Mouse (Mus musculus) CD4-positive, CD25-positive, alpha-beta regulatory T cell, adult 2 months (primary cell): ENCODE measurements at regions not wholly inside any gene's neighbourhood (a gene's known extent, or its start where the extent isn't known, plus 50 kb on each side); places are given as distances from the start of the nearest gene placed in this dataset.

Source experiments
- DNase-seq: peaks from one replicate; pipeline ENCODE4 v3.0.0-alpha.2; 2012; ENCODE audit warnings: low read depth, low spot score

DNA sequence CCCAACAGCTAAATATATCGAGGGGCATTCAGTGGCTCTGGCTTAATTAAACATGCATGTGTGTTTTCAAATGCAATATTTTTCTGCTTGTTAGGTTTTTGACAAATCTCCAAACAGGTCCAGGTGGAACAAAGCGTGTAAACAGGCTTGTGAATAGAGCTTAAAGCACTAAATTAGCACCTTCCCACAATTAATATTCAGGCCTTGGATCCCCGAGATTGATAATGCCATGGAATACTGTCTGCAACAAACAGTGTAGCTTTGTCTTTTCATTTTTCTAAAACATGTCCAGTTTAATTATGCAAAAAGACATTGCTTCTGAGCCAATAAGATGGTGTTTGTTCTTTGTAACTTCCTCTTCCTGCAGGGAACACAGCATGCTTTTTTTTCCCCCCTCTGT is 258.9 kb downstream of the Barhl2 start:
- DNase-seq = no peak

DNA sequence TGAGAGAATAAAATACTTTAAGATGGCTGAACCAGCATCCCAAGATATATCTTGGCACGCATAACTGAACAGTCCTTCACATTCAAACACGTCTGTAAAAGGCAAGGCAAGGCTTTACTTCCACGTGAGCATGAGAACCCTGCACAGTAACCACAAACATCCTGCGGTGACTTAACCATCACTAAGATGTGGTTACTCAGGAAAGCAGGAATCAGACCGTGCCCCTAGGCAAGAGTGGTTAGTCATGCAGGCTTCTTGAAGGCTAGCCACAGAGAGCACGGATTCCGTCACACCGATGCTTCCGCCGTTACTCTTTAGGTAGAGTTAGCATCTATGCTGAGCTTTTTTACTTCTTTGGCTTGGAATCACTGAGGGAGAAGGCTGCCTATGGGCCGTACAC is 266.8 kb downstream of the Barhl2 start:
- DNase-seq = no peak

DNA sequence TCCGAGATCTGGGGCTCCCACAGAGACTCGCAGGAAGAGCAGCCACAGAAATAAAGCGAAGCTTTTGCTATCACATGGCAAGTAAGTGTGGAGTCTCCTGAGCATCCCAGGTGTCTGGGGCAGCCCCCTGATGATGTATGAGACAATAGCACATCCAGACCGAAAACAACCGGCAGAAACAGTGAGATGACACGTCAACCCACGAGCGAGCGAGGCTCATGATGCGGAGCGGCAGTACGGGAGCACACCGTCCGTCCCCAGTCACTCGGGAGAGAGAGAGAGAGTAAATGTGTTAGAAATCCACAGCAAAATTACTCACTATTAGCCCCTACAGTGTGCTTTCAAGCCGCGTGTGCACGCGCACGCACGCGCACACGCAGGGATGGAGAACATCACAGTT is 276.2 kb downstream of the Barhl2 start:
- no peak for DNase-seq

DNA sequence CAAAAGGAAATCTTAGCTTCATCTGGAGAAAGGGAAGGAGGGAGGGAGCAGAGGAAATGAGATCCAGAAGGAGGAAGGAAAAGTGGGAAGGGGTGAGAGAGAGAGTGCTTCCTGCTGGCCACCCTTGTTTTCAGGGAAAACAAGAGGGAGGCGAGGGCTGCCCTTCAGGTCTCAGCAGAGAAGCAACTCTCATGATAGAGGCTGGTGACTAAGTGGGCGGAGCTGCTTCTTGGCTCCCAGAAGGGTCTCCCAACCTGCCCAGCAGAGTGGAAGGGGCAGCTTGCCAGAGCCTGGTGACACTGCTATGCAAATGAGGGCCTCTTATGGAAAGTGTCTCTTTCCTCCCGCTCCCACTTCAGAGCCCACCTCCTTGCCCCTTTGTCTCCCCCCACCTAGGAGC is 285.8 kb downstream of the Barhl2 start:
- DNase-seq = no peak

DNA sequence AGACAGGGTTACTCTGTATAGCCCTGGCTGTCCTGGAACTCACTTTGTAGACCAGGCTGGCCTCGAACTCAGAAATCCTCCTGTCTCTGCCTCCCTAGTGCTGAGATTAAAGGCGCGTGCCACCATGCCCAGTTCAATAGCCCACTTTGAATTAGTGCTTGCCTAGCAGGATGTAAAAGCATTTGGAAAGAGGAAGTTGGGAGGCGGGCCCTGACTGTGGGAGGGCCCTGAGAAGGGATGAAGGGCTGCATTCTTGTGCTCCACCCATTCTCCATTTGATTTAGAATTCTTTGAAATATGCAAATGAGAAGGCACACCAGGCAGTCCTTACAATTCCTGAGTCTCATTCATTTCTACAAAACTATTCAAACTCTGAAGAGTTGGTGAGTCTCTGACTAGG is 287.6 kb downstream of the Barhl2 start:
- DNase-seq = no peak

DNA sequence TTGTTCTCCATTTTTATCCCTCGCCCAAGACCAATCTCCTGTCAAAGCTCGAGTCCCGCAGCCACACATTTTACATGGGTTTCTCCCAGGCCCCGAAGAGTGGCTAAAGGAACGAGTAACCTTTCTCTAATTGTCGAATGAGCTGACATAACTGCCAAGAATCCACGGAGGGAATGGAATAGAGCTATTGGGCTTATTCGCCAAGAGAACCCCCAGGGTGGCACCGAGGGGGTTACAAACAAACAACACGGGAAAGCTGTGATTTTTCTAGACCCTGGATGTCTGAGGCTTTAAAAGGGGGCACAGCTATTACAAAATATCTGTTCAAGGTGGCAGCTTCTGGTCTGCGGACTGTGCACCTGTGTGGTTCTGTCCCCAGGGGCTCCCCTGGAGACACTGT is 290.4 kb downstream of the Barhl2 start:
- DNase-seq = no peak

DNA sequence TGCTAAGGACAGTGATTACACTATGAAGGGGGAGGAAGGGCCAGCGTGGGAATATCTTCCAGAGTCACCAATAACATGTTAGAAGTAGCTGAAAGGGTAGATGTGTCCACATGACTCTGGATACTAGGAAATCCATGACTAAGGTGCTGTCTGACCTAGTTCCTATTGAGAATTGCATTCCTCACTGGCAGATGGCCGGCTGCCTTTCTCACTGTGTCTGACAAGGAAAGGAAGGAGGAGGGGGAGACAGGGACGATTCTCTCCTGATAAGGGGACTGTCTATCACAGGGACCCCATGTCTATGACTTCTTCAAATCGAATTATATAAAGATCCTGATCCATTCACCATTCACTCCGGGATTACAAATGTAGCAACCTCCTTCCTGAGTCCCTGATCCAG is 289.9 kb downstream of the Zfp326 start:
- no peak for DNase-seq

DNA sequence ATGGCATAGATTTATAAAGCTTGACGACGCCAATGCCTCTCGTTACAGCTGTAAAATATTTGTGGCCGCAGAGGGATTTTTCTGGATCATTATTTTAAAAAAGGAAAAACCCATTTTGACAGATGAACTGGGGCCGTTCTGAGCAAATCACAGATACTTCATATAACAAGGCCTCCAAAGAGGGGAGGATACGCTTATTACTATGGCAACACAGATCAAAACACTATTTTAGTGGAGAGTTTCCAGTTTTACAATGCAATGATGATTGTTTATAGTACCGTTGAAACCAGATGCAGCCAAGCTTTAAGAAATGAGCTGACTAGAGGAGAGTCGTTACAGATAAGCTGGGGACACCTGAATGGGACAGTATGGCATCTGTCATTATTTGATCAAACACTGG is 287.8 kb downstream of the Zfp326 start:
- DNase-seq = no peak

DNA sequence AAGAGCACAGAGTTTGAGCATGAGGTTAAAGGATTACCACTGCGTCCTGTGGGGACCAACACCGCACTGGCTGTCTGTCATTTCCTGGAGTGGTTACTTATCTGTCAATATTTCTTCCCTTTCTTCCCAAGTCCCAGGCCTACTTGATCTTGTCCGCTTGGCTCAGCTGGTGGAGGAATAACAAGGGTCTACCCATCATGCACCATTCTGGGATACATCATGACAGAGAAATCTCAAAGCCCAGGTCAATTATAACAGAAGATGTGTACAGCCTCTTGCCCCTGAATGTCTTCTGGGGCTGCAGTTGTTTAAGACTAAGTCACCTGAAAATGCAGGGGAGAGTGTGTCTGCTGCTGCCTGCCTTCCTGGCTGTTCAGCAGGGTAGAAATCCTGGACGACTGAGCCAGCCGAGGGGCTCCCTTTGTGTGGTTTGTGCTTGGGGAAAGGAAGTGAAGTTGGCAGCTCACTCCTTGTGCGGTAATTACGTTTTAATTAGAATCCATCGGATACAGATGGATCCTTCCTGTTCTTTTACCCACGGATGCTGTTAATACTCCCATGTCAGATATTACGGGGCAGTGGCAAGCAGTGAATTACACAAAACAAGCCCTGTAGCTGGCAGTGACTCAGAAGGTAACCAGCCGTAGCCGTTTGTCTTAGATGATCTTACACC is 286.8 kb downstream of the Zfp326 start:
- no peak for DNase-seq

DNA sequence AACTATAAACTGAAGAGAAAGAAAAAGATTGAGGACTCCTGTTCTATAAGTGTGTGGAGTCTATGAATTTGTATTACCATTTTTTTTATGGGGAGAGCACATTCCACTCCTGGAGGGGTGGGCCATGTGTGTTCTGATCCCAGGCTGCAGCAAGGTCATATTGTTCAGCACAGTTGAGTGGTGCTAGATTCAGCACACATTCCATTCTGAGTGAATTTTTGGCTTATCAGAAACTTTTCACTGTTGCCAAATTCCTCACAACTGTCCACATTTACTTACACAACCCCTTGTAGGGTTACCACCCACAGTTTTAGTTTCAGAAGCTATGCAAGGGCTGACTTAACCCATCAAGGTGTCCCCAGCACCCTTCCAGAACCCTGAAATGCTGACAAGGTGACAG is 262.7 kb downstream of the Zfp326 start:
- no peak for DNase-seq

DNA sequence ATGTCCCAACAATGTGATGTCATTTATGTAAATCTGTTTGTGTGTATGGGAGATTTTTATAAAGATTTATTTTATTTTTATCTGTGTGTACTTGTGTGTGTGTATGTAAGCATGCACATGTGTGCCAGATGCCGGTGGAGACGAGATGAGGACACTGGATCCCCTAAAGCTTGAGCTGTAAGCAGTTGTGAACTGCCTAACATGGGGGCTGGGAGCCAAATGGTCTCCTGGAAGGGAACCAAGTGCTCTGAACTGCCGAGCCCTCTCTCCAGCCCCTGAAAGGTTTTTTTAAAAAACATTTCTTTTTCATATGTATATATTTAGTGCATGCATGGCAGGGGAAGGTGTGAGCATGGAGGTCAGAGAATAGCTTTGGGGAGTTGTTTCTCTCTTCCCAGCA is 246.6 kb downstream of the Zfp326 start:
- no peak for DNase-seq

DNA sequence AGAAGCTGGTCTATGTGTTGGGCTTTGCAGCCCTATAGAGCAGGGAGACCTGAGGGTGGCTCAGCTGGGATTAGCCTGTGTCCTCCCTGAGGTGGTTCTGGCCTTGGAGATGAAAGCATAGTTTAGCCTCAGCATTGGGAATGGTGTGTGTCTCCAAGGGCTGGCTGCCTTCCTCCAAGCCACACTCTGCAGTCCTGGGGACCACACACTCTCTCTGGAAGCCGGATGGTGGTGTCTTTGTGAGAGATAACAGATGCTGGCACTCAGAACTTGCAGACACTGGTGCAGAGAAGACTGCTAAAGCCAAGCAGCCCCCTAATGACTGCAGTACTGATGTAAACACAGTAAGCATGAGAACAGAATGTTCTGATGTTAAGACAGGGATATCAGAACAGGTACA is 243.2 kb downstream of the Zfp326 start:
- no peak for DNase-seq

DNA sequence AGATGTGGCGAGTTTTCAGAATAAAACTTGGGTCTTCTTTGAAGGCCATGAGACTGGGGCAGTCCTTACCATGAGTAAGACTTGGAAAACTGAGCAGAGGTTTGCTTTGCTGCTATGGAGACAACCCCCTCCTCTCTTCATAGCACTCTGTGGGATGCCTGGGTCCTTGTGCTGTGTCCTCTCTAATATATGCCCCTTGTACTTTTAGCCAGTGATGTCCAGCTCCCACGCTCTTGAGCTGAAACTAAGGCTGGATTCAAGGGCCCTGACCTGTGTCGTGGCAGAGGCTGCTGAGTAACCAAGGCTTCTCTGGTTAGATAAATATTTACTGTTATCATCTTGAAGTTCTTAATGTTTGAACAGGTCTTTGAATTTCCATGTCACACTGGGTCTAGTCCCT is 236.8 kb downstream of the Zfp326 start:
- DNase-seq = no peak

DNA sequence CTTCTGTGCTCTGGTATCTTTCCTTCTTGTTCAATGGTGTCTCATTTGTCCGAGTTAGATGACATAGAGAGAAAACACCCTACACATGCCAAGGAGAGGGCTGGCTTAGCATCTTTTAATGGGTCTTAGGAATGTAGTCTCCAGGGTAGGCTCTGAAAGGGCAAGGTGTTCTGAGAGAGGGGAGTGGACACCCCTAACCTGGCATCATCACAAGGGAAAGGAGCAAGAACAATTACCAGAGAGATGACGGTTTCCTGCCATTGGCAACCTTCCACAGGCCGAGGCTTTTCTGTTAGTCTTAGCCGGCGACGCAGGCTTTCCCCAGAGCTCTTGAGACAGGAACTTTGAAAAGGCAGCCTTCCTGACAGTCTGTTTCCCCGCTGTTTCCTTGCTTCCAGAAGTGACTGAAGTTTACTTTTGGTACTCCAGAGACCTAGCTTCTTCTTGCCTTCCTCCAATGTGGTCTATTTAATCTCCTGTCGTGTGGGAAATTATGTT is 232.2 kb downstream of the Zfp326 start:
- no peak for DNase-seq

DNA sequence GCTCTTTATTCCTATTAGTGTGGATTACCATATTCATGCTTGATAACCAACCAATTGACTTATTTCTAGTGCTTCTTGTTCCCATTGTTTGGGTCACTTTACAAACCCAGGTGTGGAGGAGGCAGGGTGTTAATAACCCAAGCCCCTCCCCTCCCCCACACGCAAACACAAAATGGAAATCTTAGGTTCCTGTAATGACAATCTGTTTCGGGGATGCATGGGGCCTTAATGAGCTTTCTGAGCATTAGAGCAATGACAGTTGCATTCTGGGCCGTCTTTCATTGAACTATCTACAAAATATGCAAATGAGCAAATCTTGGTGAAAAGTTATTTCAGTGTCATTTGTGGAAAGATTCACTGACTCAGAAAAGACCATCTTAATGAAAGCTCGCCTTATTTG is 225.9 kb downstream of the Zfp326 start:
- DNase-seq = no peak

DNA sequence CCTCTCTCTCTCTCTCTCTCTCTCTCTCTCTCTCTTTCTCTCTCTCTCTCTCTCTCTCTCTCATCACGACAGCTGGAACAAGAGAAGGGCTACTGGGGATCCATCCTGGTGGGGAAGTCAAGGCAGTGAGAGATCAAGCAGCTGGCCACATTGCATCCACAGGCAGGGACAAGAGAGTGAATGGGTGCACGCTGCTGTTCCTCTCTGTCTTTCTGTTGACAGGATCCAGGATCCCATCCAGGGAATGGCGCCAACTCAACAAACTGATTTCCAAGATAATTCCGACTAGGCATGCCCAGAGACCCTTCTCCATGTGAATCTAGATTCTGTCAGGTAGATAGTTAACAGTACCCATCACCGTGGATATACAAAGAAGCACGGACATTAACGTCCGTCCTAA is 222.5 kb downstream of the Zfp326 start:
- no peak for DNase-seq

DNA sequence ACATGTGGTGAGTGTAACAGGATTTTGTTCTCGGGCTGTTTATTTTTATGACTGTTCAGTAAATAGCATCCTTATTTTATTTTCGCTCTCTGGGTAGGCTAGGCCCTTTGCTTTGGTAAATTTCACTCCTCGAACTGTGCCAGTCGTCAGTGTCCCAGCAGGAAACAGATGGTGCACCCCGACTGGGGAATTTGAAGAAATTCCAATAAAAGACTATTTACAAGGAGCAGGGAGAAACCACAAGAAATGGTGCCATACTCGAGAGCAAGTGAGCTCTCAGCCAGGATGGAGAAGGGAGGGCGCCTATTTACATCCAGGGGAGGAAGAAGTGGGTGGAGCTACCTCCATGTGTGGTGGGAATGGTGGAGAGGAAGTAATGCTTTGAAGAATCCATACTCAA is 213.0 kb downstream of the Zfp326 start:
- no peak for DNase-seq

DNA sequence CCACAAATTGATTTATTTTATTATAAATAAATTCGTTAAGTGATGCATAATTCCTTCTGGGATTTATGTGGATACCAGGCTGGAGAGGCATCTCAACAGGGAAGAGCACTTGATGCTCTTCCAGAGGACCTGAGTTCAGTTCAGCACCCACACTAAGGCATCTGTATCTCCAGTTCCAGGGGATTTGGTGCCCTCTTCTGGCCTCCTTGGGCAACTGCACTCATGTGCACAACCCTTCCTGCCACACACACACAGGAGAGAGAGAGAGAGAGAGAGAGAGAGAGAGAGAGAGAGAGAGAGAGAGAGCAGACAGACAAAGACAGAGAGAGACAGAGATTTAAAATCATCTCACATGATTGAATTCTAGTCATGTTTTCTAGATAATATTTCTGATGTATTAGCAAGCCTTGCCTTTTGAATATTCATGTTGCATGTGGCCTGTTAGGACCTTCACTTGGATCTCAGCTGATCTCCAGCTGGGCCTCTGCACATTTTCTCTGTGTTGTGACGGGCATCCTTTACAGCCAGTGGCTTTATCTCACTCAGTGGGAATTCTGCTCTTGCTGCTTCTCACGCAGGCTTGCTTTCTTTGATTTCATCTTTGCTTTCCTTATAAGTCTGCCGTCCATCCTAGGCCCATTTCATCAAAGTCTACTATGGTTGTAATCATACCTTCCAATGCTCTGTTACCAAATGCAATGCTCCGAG is 212.3 kb downstream of the Zfp326 start:
- DNase-seq = no peak

DNA sequence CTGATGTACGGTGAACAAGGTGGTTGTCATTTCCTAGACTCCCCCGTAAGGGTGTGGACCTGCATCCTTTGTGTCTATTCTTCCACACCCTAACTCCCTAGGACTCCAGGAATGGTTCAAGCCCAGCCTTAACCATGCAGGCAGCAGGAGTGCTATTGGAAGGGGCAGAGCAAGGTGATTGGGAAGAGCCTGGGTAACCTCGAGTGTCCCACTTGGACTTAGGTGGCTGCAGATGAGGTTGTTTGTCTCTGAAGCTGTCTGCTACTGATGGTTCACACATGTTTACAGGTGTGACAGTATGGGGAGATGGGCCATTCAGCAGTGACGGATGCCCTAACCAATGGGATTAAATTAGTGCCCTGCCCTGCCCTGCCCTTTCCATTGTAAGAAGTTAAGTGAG is 207.4 kb downstream of the Zfp326 start:
- no peak for DNase-seq

DNA sequence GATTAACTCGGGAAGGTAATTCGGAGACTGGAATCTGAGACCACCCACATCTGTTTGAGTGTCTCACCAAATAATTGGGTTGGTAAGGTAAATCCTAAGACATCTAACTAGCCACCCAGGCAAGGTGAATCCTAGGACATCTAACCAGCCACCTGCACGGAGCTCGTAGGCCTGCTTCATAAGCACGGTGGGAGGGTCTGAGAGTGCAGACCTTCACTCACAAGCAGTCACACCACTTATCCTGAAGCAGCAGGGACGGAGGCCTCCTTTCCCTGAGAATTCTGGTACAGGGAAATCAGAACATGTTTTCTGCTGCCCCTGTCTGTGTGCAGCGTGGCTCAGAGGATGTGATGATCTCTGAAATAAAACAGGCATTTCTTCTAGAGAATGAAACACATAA is 206.5 kb downstream of the Zfp326 start:
- no peak for DNase-seq

DNA sequence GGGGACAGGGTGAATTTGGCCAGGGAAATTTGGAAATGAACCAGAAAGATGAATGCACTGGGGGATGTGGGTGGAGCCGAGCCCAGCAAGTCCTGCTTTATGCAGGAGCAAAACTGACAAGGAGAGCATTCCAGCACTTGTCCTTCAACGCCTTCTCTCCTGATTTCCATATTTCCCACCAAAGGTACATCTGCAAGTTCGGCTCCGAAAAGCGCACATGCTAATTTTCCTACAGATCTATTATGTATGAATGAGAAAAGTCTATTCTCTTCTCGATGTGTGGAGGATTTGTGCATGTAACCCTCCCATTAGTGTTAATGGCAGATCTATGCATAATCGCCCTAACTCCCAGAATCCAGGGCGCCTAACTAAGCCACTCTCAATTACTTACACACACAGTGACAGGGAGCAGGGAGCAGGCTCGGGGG is 190.8 kb downstream of the Zfp326 start:
- DNase-seq = no peak

DNA sequence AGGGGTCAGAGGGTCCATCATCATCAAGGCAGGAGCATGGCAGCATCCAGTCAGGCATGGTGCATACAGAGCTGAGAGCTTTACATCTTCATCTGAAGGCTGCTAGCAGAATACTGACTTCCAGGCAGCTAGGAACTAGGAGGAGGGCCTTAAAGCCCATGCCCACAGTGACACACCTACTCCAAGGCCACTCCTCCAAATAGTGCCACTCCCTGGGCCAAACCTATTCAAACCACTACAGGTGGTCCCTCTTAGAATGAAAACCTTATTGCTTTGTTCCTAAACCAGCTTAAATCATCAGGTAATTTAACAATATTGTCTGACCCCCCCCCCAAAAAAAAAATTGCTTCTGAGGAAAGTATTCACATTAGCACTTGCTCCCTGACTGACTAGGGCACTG is 190.3 kb downstream of the Zfp326 start:
- DNase-seq = no peak

DNA sequence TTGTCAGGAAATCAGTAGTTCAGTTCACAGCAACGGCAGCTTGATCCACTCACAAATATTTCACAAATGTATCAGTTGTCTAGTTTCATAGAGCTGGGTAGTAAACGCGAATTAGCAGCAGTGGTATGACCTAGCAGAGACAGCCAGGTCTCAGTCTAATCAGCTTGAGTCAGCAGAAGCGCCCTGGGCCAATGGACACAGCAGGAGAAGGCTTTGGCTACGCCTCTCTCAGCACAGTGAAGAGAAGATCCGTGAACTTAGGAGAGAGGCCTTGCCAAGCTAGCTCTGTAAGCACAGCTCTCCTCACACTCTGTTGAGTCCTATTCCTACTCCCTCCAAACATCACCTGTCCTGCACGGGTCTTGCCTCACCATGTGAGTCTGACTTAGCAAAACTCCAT is 188.0 kb downstream of the Zfp326 start:
- DNase-seq = no peak

DNA sequence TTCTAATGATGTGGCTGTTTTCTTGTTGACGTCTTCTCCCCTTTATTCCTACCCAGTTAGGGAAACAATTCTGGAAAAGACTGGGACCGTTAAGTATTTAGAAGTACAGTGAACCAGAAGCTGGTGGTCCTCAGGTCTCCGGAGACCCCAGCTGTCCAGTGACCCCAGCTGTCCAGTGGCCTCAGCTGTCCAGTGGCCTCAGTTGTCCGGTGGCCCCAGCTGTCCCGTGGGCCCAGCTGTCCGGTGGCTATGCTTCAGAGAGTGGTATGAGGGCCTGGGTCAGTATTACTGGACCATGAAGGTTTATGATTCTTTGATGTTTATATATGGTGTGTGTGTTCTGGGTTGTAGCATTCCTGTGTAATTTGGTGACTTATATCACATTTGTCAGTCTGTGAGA is 186.6 kb downstream of the Zfp326 start:
- no peak for DNase-seq
